ENCODE assay signal across 24 mouse cellular contexts in genomic region chr11:82708934-82709333, GRCm38 (mm10). TPM values are rescaled to one million over a fixed set of nuclear protein-coding genes. Genes with fewer than 3 reads are reported as not detected.
DNase-seq lines count a peak whose midpoint lies in the region; ATAC-seq and TF ChIP-seq lines count a peak whose summit lies in the region.
"Had no signal": no experiment of that assay in that cellular context is flagged by ENCODE, and none has a peak within 500 bp of the region (broad histone marks: within the 10 kb centered on the region; RNA-seq: fewer than 3 reads in every experiment).

No protein-coding gene starts in this region.

- no peak overlapping the region for H3K27ac ChIP-seq in hindbrain, postnatal 0 days
- H3K27ac ChIP-seq in hindbrain, embryonic 12.5 days = no peak overlapping the region
- H3K27ac ChIP-seq in midbrain, postnatal 0 days (ENCODE audit: low read depth, low read length) = no peak overlapping the region
- H3K27ac ChIP-seq in midbrain, embryonic 10.5 days (replicated peaks) = no peak overlapping the region
- no peak overlapping the region for H3K27ac ChIP-seq in ES-Bruce4 (ENCODE audit: insufficient read depth, low read length)
- no peak overlapping the region for H3K27ac ChIP-seq in stomach, postnatal 0 days (replicated peaks)
- H3K27ac ChIP-seq: heart, embryonic 10.5 days; limb, embryonic 13.5 days; liver, embryonic 13.5 days; lung, embryonic 15.5 days; neural tube, embryonic 13.5 days; stomach, embryonic 15.5 days had no signal

- no peaks in the 10 kb centered on the region for H3K27me3 ChIP-seq in hindbrain, postnatal 0 days (ENCODE audit: insufficient read depth, low read length)
- no peaks in the 10 kb centered on the region for H3K27me3 ChIP-seq in hindbrain, embryonic 12.5 days
- no peaks in the 10 kb centered on the region; the same call in 1 of the 2 replicates for H3K27me3 ChIP-seq in midbrain, postnatal 0 days (ENCODE audit: insufficient read depth, low read length)
- no peaks in the 10 kb centered on the region for H3K27me3 ChIP-seq in midbrain, embryonic 10.5 days (ENCODE audit: low read depth, poor library complexity, severe bottlenecking)
- no peaks in the 10 kb centered on the region for H3K27me3 ChIP-seq in ES-Bruce4 (ENCODE audit: control insufficient read depth, insufficient read depth, low read length, poor library complexity, severe bottlenecking)
- H3K27me3 ChIP-seq in stomach, postnatal 0 days (ENCODE audit: control insufficient read depth, insufficient read depth, low read length) = no peaks in the 10 kb centered on the region
- H3K27me3 ChIP-seq: liver, embryonic 13.5 days; lung, embryonic 15.5 days; neural tube, embryonic 13.5 days; stomach, embryonic 15.5 days had no signal

- TF ChIP-seq CTCF in hindbrain, postnatal 0 days (IDR thresholded peaks at IDR 0.05; ENCODE audit: low read depth) = peak; percentile 34
- peak; percentile 30 for TF ChIP-seq CTCF in midbrain, postnatal 0 days (IDR thresholded peaks at IDR 0.05)
- peak; percentile 25 for TF ChIP-seq CTCF in ES-Bruce4 (IDR thresholded peaks at IDR 0.05; ENCODE audit: low read depth, low read length)
- peak; percentile 29; the same call in 1 of the 2 replicates for TF ChIP-seq CTCF in stomach, postnatal 0 days (IDR thresholded peaks at IDR 0.05; ENCODE audit: low read depth)

- ATAC-seq in hindbrain, postnatal 0 days = no peak
- ATAC-seq in hindbrain, embryonic 12.5 days (ENCODE audit: low FRiP score) = no peak
- no peak for ATAC-seq in midbrain, postnatal 0 days (ENCODE audit: low FRiP score)
- no peak for ATAC-seq in stomach, postnatal 0 days (ENCODE audit: low FRiP score, low TSS enrichment)
- ATAC-seq: CD4-positive, CD25-positive, alpha-beta regulatory T cell, adult 4 months; forebrain, embryonic 16.5 days; hindbrain, embryonic 16.5 days had no signal

- TF ChIP-seq POLR2A in ES-Bruce4 (IDR thresholded peaks at IDR 0.05; ENCODE audit: insufficient read depth, low read length) = no peak

- H3K4me1 ChIP-seq in hindbrain, postnatal 0 days (ENCODE audit: insufficient read depth, low read length) = no peaks in the 10 kb centered on the region
- no peaks in the 10 kb centered on the region for H3K4me1 ChIP-seq in hindbrain, embryonic 12.5 days
- no peaks in the 10 kb centered on the region for H3K4me1 ChIP-seq in midbrain, postnatal 0 days (ENCODE audit: insufficient read depth, low read length)
- no peaks in the 10 kb centered on the region for H3K4me1 ChIP-seq in midbrain, embryonic 10.5 days
- no peaks in the 10 kb centered on the region for H3K4me1 ChIP-seq in ES-Bruce4 (ENCODE audit: control insufficient read depth, insufficient read depth, low read length)
- H3K4me1 ChIP-seq in stomach, postnatal 0 days (replicated peaks; ENCODE audit: control insufficient read depth, insufficient read depth) = no peaks in the 10 kb centered on the region
- H3K4me1 ChIP-seq: heart, embryonic 10.5 days; liver, embryonic 13.5 days; lung, embryonic 15.5 days; megakaryocyte, embryonic 14.5 days; neural tube, embryonic 13.5 days; stomach, embryonic 15.5 days had no signal

- DNase-seq in hindbrain, postnatal 0 days (ENCODE audit: low spot score) = peak; percentile 16
- DNase-seq in midbrain, postnatal 0 days (ENCODE audit: low spot score) = no peak
- no peak for DNase-seq in midbrain, embryonic 10.5 days (ENCODE audit: low spot score)
- no peak for DNase-seq in stomach, postnatal 0 days (ENCODE audit: low spot score)
- no peak for DNase-seq in frontal cortex, adult 2 months (ENCODE audit: extremely low spot score in 1 of 2, low spot score in 1 of 2)
- DNase-seq: adrenal gland, adult 8-10 months; cerebellum, adult 9-10 months; kidney, adult 11 months; liver, embryonic 13.5 days; lung, postnatal 36 days; midbrain, embryonic 14.5 days had no signal

- H3K36me3 ChIP-seq in hindbrain, postnatal 0 days (ENCODE audit: insufficient read depth, low read length) = no peaks in the 10 kb centered on the region
- no peaks in the 10 kb centered on the region for H3K36me3 ChIP-seq in hindbrain, embryonic 12.5 days
- no peaks in the 10 kb centered on the region for H3K36me3 ChIP-seq in midbrain, postnatal 0 days (ENCODE audit: insufficient read depth, low read length)
- H3K36me3 ChIP-seq in midbrain, embryonic 10.5 days = no peaks in the 10 kb centered on the region
- no peaks in the 10 kb centered on the region for H3K36me3 ChIP-seq in ES-Bruce4 (ENCODE audit: control insufficient read depth, insufficient read depth, low read length, poor library complexity, severe bottlenecking)
- H3K36me3 ChIP-seq in stomach, postnatal 0 days (ENCODE audit: control insufficient read depth, insufficient read depth, low read length) = no peaks in the 10 kb centered on the region
- H3K36me3 ChIP-seq: G1E; heart, embryonic 10.5 days; limb, embryonic 13.5 days; liver, embryonic 13.5 days; lung, embryonic 15.5 days; neural tube, embryonic 13.5 days; stomach, embryonic 15.5 days had no signal

- 82% methylated on average over 4 of the region's 4 CpGs for WGBS in hindbrain, postnatal 0 days
- WGBS in hindbrain, embryonic 12.5 days = 78% methylated on average over 4 of the region's 4 CpGs
- 78% methylated on average over 4 of the region's 4 CpGs for WGBS in midbrain, postnatal 0 days
- 78% methylated on average over 4 of the region's 4 CpGs for WGBS in midbrain, embryonic 10.5 days
- WGBS in stomach, postnatal 0 days = 75% methylated on average over 4 of the region's 4 CpGs

- H3K9me3 ChIP-seq in hindbrain, postnatal 0 days (ENCODE audit: low read length) = no peaks in the 10 kb centered on the region
- H3K9me3 ChIP-seq in hindbrain, embryonic 12.5 days (replicated peaks) = no peaks in the 10 kb centered on the region
- H3K9me3 ChIP-seq in midbrain, postnatal 0 days (ENCODE audit: low read length) = no peaks in the 10 kb centered on the region
- no peaks in the 10 kb centered on the region for H3K9me3 ChIP-seq in midbrain, embryonic 10.5 days (replicated peaks)
- no peaks in the 10 kb centered on the region for H3K9me3 ChIP-seq in ES-Bruce4 (replicated peaks; ENCODE audit: control insufficient read depth, insufficient read depth, low read length, poor library complexity, severe bottlenecking)
- H3K9me3 ChIP-seq in stomach, postnatal 0 days (ENCODE audit: control insufficient read depth, low read length) = no peaks in the 10 kb centered on the region
- H3K9me3 ChIP-seq: G1E; heart, embryonic 10.5 days; limb, embryonic 13.5 days; liver, embryonic 13.5 days; lung, embryonic 15.5 days; neural tube, embryonic 13.5 days; stomach, embryonic 15.5 days had no signal

- no peak overlapping the region for H3K4me2 ChIP-seq in hindbrain, postnatal 0 days (ENCODE audit: low read depth, low read length)
- H3K4me2 ChIP-seq in hindbrain, embryonic 12.5 days (replicated peaks) = no peak overlapping the region
- H3K4me2 ChIP-seq in midbrain, postnatal 0 days (ENCODE audit: low read depth, low read length, poor library complexity, severe bottlenecking) = no peak overlapping the region
- no peak overlapping the region for H3K4me2 ChIP-seq in stomach, postnatal 0 days (replicated peaks; ENCODE audit: low read depth)
- H3K4me2 ChIP-seq: limb, embryonic 13.5 days; liver, embryonic 13.5 days; lung, embryonic 15.5 days; neural tube, embryonic 13.5 days; stomach, embryonic 15.5 days had no signal

- H3K9ac ChIP-seq in hindbrain, postnatal 0 days (replicated peaks; ENCODE audit: low read length) = no peak overlapping the region
- no peak overlapping the region for H3K9ac ChIP-seq in hindbrain, embryonic 12.5 days
- no peak overlapping the region for H3K9ac ChIP-seq in midbrain, postnatal 0 days (replicated peaks; ENCODE audit: low read length, poor library complexity, severe bottlenecking)
- no peak overlapping the region for H3K9ac ChIP-seq in ES-Bruce4 (ENCODE audit: low read depth, poor library complexity, severe bottlenecking)
- no peak overlapping the region for H3K9ac ChIP-seq in stomach, postnatal 0 days (ENCODE audit: low read length)
- H3K9ac ChIP-seq: limb, embryonic 13.5 days; liver, embryonic 13.5 days; lung, embryonic 15.5 days; neural tube, embryonic 13.5 days; stomach, embryonic 15.5 days had no signal

- no peak for TF ChIP-seq EP300 in ES-Bruce4 (IDR thresholded peaks at IDR 0.05; ENCODE audit: insufficient read depth, low read depth, low read length)
- TF ChIP-seq EP300 in stomach, postnatal 0 days (optimal IDR thresholded peaks at IDR 0.05) = no peak

- no peak overlapping the region for H3K4me3 ChIP-seq in hindbrain, postnatal 0 days (ENCODE audit: low read length)
- no peak overlapping the region for H3K4me3 ChIP-seq in hindbrain, embryonic 12.5 days
- H3K4me3 ChIP-seq in midbrain, postnatal 0 days (ENCODE audit: low read depth, low read length) = no peak overlapping the region
- H3K4me3 ChIP-seq in midbrain, embryonic 10.5 days = no peak overlapping the region
- no peak overlapping the region for H3K4me3 ChIP-seq in ES-Bruce4 (ENCODE audit: low read depth, low read length)
- H3K4me3 ChIP-seq in stomach, postnatal 0 days (ENCODE audit: low read depth, low read length) = no peak overlapping the region
- H3K4me3 ChIP-seq: heart, embryonic 10.5 days; limb, embryonic 13.5 days; liver, embryonic 13.5 days; lung, embryonic 15.5 days; megakaryocyte, embryonic 14.5 days; neural tube, embryonic 13.5 days; stomach, embryonic 15.5 days had no signal

RNA-seq across cellular contexts. Expression of gene Cct6b, which starts 55.2 kb away (rescaled TPM):
- total RNA-seq in hindbrain, postnatal 0 days (2014; rRNA removed) = 0.31 TPM in 1 of 2 replicates, not detected in the other
- polyA plus RNA-seq in hindbrain, postnatal 0 days (2015; fragmentation: Nextera tagmentation; extraction: Ambion mirVana) = 0.34 and 0.39 TPM in 2 replicates
- 0.19 and 0.57 TPM in 2 replicates for polyA plus RNA-seq in hindbrain, embryonic 12.5 days (2016; fragmentation: Nextera tagmentation; extraction: Ambion mirVana)
- 0.24 TPM in 1 of 2 replicates, not detected in the other for total RNA-seq in midbrain, postnatal 0 days (2014; rRNA removed)
- polyA plus RNA-seq in midbrain, postnatal 0 days (2015; fragmentation: Nextera tagmentation; extraction: Ambion mirVana) = 0.25 and 0.44 TPM in 2 replicates
- 0.22 and 0.39 TPM in 2 replicates for polyA plus RNA-seq in midbrain, embryonic 10.5 days (2016; fragmentation: Nextera tagmentation; extraction: Ambion mirVana)
- polyA plus RNA-seq in ES-Bruce4 (2011; ENCODE audit: insufficient read depth, insufficient read length, low read depth, missing spikeins) = 1.1 and 1.6 TPM in 2 replicates
- polyA plus RNA-seq in stomach, postnatal 0 days (2015; fragmentation: Nextera tagmentation; extraction: Ambion mirVana) = 0.23 and 0.29 TPM in 2 replicates
- 0.13 and 0.18 TPM in 2 replicates for polyA plus RNA-seq in frontal cortex, adult 2 months (2012; rRNA removed)
- total RNA-seq: hematopoietic stem cell, adult 5-6 weeks had no signal

RNA-seq across cellular contexts. Expression of gene Zfp830, which starts 55.2 kb away (rescaled TPM):
- 7.9 and 14.5 TPM in 2 replicates for total RNA-seq in hindbrain, postnatal 0 days (2014; rRNA removed)
- 17.4 and 18.6 TPM in 2 replicates for polyA plus RNA-seq in hindbrain, postnatal 0 days (2015; fragmentation: Nextera tagmentation; extraction: Ambion mirVana)
- 35.0 and 36.5 TPM in 2 replicates for polyA plus RNA-seq in hindbrain, embryonic 12.5 days (2016; fragmentation: Nextera tagmentation; extraction: Ambion mirVana)
- total RNA-seq in midbrain, postnatal 0 days (2014; rRNA removed) = 15.7 and 18.7 TPM in 2 replicates
- polyA plus RNA-seq in midbrain, postnatal 0 days (2015; fragmentation: Nextera tagmentation; extraction: Ambion mirVana) = 17.4 and 17.9 TPM in 2 replicates
- 33.3 and 37.6 TPM in 2 replicates for polyA plus RNA-seq in midbrain, embryonic 10.5 days (2016; fragmentation: Nextera tagmentation; extraction: Ambion mirVana)
- 24.8 and 25.6 TPM in 2 replicates for polyA plus RNA-seq in ES-Bruce4 (2011; ENCODE audit: insufficient read depth, insufficient read length, low read depth, missing spikeins)
- polyA plus RNA-seq in stomach, postnatal 0 days (2015; fragmentation: Nextera tagmentation; extraction: Ambion mirVana) = 19.2 and 19.6 TPM in 2 replicates
- polyA plus RNA-seq in frontal cortex, adult 2 months (2012; rRNA removed) = 13.0 and 13.7 TPM in 2 replicates
